Mouse (Mus musculus): Measurements from ENCODE around the gene Cd4. TPM values are rescaled to one million over a fixed set of nuclear protein-coding genes. Genes with fewer than 3 reads are reported as not detected.
A peak's percentile ranks its signal among the peaks of the same experiment; 100 is the strongest.
"Not testable (repeated sequence)": the region's sequence is repeated elsewhere in the genome, so short reads cannot be mapped to it uniquely, and the experiment has no call there.

Cd4 gene
- polyA plus RNA-seq, 1 experiment: 34.2 TPM

GRCm38 (mm10) chr6:124900801-124901480, 12.9 kb upstream of the Cd4 start:
- peak in 1 of 2 experiments; percentile 25 for DNase-seq (ENCODE audit: low read depth in 1 of 2, low spot score in 2 of 2)
- Histone ChIP-seq H3K27me3 (ENCODE audit: control insufficient read depth, insufficient read depth, low read length) (no peaks in the 10 kb centered on the region), H3K4me3 (ENCODE audit: extremely low read depth, insufficient read depth, insufficient read length) (no peak overlapping the region), H3K4me1 (ENCODE audit: control insufficient read depth, insufficient read depth, insufficient read length) (peaks cover 15% of the 10 kb centered on the region; the same call in 1 of the 2 replicates), H3K27ac (ENCODE audit: insufficient read depth, low read length) (peak overlapping the region; percentile 42), H3K36me3 (ENCODE audit: control insufficient read depth, insufficient read depth, low read length) (no peaks in the 10 kb centered on the region)
- TF ChIP-seq CTCF (IDR thresholded peaks at IDR 0.05; ENCODE audit: extremely low read depth, insufficient read depth, insufficient read length, insufficient replicate concordance) (no peak), POLR2A (IDR thresholded peaks at IDR 0.05; ENCODE audit: low read depth, low read length) (no peak)
- WGBS: 35% methylated on average over 10 of the region's 10 CpGs

- DNase-seq (ENCODE audit: low read depth in 1 of 2, low spot score in 2 of 2): peak in 1 of 2 experiments; percentile 18
- Histone ChIP-seq H3K4me1 (ENCODE audit: control insufficient read depth, insufficient read depth, insufficient read length) (peaks cover 15% of the 10 kb centered on the region; the same call in 1 of the 2 replicates), H3K4me3 (ENCODE audit: extremely low read depth, insufficient read depth, insufficient read length) (no peak overlapping the region), H3K27me3 (ENCODE audit: control insufficient read depth, insufficient read depth, low read length) (no peaks in the 10 kb centered on the region), H3K27ac (ENCODE audit: insufficient read depth, low read length) (peak overlapping the region; percentile 42), H3K36me3 (ENCODE audit: control insufficient read depth, insufficient read depth, low read length) (no peaks in the 10 kb centered on the region)
- WGBS: 41% methylated on average over 8 of the region's 8 CpGs
- TF ChIP-seq POLR2A (IDR thresholded peaks at IDR 0.05; ENCODE audit: low read depth, low read length): no peak
- TF ChIP-seq CTCF (IDR thresholded peaks at IDR 0.05; ENCODE audit: extremely low read depth, insufficient read depth, insufficient read length, insufficient replicate concordance): no peak
Measured at GRCm38 (mm10) chr6:124900056-124900800, 12.2 kb upstream of the Cd4 start.

- Histone ChIP-seq H3K36me3 (ENCODE audit: control insufficient read depth, insufficient read depth, low read length) (no peaks in the 10 kb centered on the region), H3K4me1 (ENCODE audit: control insufficient read depth, insufficient read depth, insufficient read length) (peaks cover 15% of the 10 kb centered on the region; the same call in 1 of the 2 replicates), H3K27ac (ENCODE audit: insufficient read depth, low read length) (peak overlapping the region; percentile 52), H3K27me3 (ENCODE audit: control insufficient read depth, insufficient read depth, low read length) (no peaks in the 10 kb centered on the region), H3K4me3 (ENCODE audit: extremely low read depth, insufficient read depth, insufficient read length) (no peak overlapping the region)
- WGBS: 8% methylated on average over 3 of the region's 3 CpGs
- no peak for TF ChIP-seq CTCF (IDR thresholded peaks at IDR 0.05; ENCODE audit: extremely low read depth, insufficient read depth, insufficient read length, insufficient replicate concordance)
- TF ChIP-seq POLR2A (IDR thresholded peaks at IDR 0.05; ENCODE audit: low read depth, low read length): no peak
- DNase-seq (ENCODE audit: low read depth in 1 of 2, low spot score in 2 of 2): peak in 1 of 2 experiments; percentile 45
Measured at GRCm38 (mm10) chr6:124898359-124898758, 10.3 kb upstream of the Cd4 start.

- WGBS: 82% methylated on average over 2 of the region's 2 CpGs
- not testable (repeated sequence) for H3K27ac ChIP-seq (ENCODE audit: insufficient read depth, low read length); H3K4me3 ChIP-seq (ENCODE audit: extremely low read depth, insufficient read depth, insufficient read length); H3K36me3 ChIP-seq (ENCODE audit: control insufficient read depth, insufficient read depth, low read length); H3K27me3 ChIP-seq (ENCODE audit: control insufficient read depth, insufficient read depth, low read length); H3K4me1 ChIP-seq (ENCODE audit: control insufficient read depth, insufficient read depth, insufficient read length); DNase-seq (ENCODE audit: low read depth in 1 of 2, low spot score in 2 of 2)
Measured at GRCm38 (mm10) chr6:124894113-124894512, 6.1 kb upstream of the Cd4 start.

DNA sequence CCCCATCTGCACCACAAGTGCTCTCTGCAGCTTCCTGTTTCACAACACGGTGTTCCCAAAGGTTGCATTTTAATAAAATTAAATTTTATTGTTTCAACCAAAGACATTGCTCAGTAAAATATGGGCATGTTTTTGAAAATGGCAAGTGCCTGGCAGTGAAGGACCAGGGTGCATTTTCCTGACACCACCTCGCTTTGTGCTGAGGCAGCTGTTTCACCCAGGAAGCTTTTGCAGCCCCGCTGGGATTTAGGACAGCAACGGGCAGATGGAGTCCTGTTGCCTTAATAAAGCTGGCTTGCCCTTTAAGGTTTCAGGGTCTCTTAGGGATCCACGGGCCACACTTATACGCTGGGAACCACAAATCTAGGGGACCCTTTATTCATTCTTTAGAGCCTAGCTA, 3.0 kb upstream of the Cd4 start:
- Histone ChIP-seq H3K36me3 (ENCODE audit: control insufficient read depth, insufficient read depth, low read length) (no peaks in the 10 kb centered on the region), H3K27me3 (ENCODE audit: control insufficient read depth, insufficient read depth, low read length) (no peaks in the 10 kb centered on the region), H3K4me3 (ENCODE audit: extremely low read depth, insufficient read depth, insufficient read length) (no peak overlapping the region), H3K4me1 (ENCODE audit: control insufficient read depth, insufficient read depth, insufficient read length) (no peaks in the 10 kb centered on the region; the same call in 1 of the 2 replicates), H3K27ac (ENCODE audit: insufficient read depth, low read length) (no peak overlapping the region)
- TF ChIP-seq CTCF (IDR thresholded peaks at IDR 0.05; ENCODE audit: extremely low read depth, insufficient read depth, insufficient read length, insufficient replicate concordance) (no peak), POLR2A (IDR thresholded peaks at IDR 0.05; ENCODE audit: low read depth, low read length) (no peak)
- DNase-seq (ENCODE audit: low read depth in 1 of 2, low spot score in 2 of 2): no peak
- WGBS: 44% methylated on average over 6 of the region's 6 CpGs

DNA sequence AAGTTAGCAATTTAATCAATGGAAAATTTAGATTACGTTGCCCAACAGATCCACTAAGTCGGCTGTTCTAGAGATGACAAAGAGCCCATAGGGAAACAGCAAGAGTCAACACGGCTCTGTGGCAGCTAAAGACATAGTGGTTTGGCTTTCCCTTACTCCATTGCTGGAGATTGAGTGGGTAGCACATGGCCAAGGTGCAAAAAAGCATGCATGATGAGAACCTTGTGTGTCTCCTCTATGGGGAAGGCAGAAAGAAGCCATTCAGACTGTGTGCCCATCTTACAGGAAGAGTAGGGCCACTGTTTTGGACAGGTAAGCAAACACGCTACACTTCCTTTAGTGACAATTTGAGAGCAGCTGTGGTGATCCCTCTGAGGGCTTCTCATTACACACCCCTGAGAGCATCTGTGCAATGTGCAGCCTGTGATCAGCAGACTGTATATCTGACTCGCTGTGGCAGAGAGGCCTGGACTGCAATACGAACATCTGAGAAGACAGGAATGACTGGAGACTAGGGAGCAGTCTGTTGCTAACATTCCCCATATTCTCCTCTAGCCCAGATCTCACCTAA, 619 bp upstream of the Cd4 start:
- Histone ChIP-seq H3K36me3 (ENCODE audit: control insufficient read depth, insufficient read depth, low read length) (no peaks in the 10 kb centered on the region), H3K27ac (ENCODE audit: insufficient read depth, low read length) (no peak overlapping the region), H3K4me1 (ENCODE audit: control insufficient read depth, insufficient read depth, insufficient read length) (peaks cover 3% of the 10 kb centered on the region; the same call in 1 of the 2 replicates), H3K4me3 (ENCODE audit: extremely low read depth, insufficient read depth, insufficient read length) (no peak overlapping the region), H3K27me3 (ENCODE audit: control insufficient read depth, insufficient read depth, low read length) (no peaks in the 10 kb centered on the region)
- no peak for TF ChIP-seq POLR2A (IDR thresholded peaks at IDR 0.05; ENCODE audit: low read depth, low read length)
- no peak for TF ChIP-seq CTCF (IDR thresholded peaks at IDR 0.05; ENCODE audit: extremely low read depth, insufficient read depth, insufficient read length, insufficient replicate concordance)
- DNase-seq (ENCODE audit: low read depth in 1 of 2, low spot score in 2 of 2): no peak
- 77% methylated on average over 6 of the region's 6 CpGs for WGBS
